ENCODE assay signal across 18 mouse cellular contexts in genomic region chr6:40015185-40015584, GRCm38 (mm10).
DNase-seq lines count a peak whose midpoint lies in the region; ATAC-seq lines count a peak whose summit lies in the region.
"Had no signal": no experiment of that assay in that cellular context is flagged by ENCODE, and none has a peak within 500 bp of the region (broad histone marks: within the 10 kb centered on the region; RNA-seq: fewer than 3 reads in every experiment).

No protein-coding gene starts in this region.

- H3K9me3 ChIP-seq in forebrain, embryonic 11.5 days (ENCODE audit: control insufficient read depth, low read length): no peaks in the 10 kb centered on the region
- H3K9me3 ChIP-seq in forebrain, embryonic 10.5 days: no peaks in the 10 kb centered on the region
- no peaks in the 10 kb centered on the region for H3K9me3 ChIP-seq in midbrain, embryonic 12.5 days
- H3K9me3 ChIP-seq: embryonic facial prominence, embryonic 13.5 days; G1E; liver, embryonic 12.5 days; lung, embryonic 15.5 days had no signal

- H3K4me2 ChIP-seq in forebrain, embryonic 11.5 days (ENCODE audit: low read depth, low read length, severe bottlenecking): no peak overlapping the region
- H3K4me2 ChIP-seq in midbrain, embryonic 12.5 days (replicated peaks): no peak overlapping the region
- H3K4me2 ChIP-seq: embryonic facial prominence, embryonic 13.5 days; liver, embryonic 12.5 days; lung, embryonic 15.5 days had no signal

- no peaks in the 10 kb centered on the region for H3K36me3 ChIP-seq in forebrain, embryonic 11.5 days (ENCODE audit: control insufficient read depth, insufficient read depth, low read length)
- no peaks in the 10 kb centered on the region for H3K36me3 ChIP-seq in forebrain, embryonic 10.5 days (replicated peaks)
- no peaks in the 10 kb centered on the region for H3K36me3 ChIP-seq in midbrain, embryonic 12.5 days
- H3K36me3 ChIP-seq: embryonic facial prominence, embryonic 13.5 days; G1E; liver, embryonic 12.5 days; lung, embryonic 15.5 days had no signal

- no peak overlapping the region for H3K27ac ChIP-seq in forebrain, embryonic 11.5 days (ENCODE audit: low read depth, low read length)
- no peak overlapping the region for H3K27ac ChIP-seq in forebrain, embryonic 10.5 days
- peak overlapping the region; percentile 67 for H3K27ac ChIP-seq in midbrain, embryonic 12.5 days (replicated peaks)
- H3K27ac ChIP-seq: embryonic facial prominence, embryonic 13.5 days; liver, embryonic 12.5 days; lung, embryonic 15.5 days had no signal

- no peak overlapping the region for H3K4me3 ChIP-seq in forebrain, embryonic 11.5 days (ENCODE audit: low read depth, low read length)
- no peak overlapping the region for H3K4me3 ChIP-seq in forebrain, embryonic 10.5 days
- H3K4me3 ChIP-seq in midbrain, embryonic 12.5 days: no peak overlapping the region
- H3K4me3 ChIP-seq: embryonic facial prominence, embryonic 13.5 days; liver, embryonic 12.5 days; lung, embryonic 15.5 days had no signal

- ATAC-seq in forebrain, embryonic 11.5 days (replicated peaks; ENCODE audit: low FRiP score): peak; percentile 47; the same call in 1 of the 2 replicates
- ATAC-seq in midbrain, embryonic 12.5 days (ENCODE audit: low FRiP score, low read depth): no peak
- ATAC-seq in erythroid progenitor cell, adult 5-6 weeks (replicated peaks; ENCODE audit: low FRiP score, poor library complexity, severe bottlenecking): no peak
- ATAC-seq: CD4-positive, CD25-positive, alpha-beta regulatory T cell, adult 4 months; inflammation-experienced regulatory T-cells, adult 6 months; liver, embryonic 12.5 days had no signal

- DNase-seq in forebrain, embryonic 11.5 days (ENCODE audit: low spot score): no peak
- no peak for DNase-seq in forebrain, embryonic 10.5 days (ENCODE audit: extremely low spot score, low spot score)
- DNase-seq in right cerebral cortex, adult 18-20 months: peak; percentile 38
- no peak for DNase-seq in right cerebral cortex, postnatal 4 days
- no peak for DNase-seq in layer of hippocampus, adult 11-12 months (ENCODE audit: low spot score)
- DNase-seq in lung, postnatal 25 days (ENCODE audit: low spot score): no peak
- DNase-seq: adrenal gland, postnatal 36 days; cerebellum, adult 9-11 months; gastrocnemius, postnatal 14 days; right cerebral cortex, postnatal 14 days had no signal

- no peaks in the 10 kb centered on the region for H3K27me3 ChIP-seq in forebrain, embryonic 11.5 days (ENCODE audit: control insufficient read depth, insufficient read depth, low read length)
- H3K27me3 ChIP-seq in forebrain, embryonic 10.5 days (ENCODE audit: poor library complexity, severe bottlenecking): no peaks in the 10 kb centered on the region
- no peaks in the 10 kb centered on the region for H3K27me3 ChIP-seq in midbrain, embryonic 12.5 days
- H3K27me3 ChIP-seq: embryonic facial prominence, embryonic 13.5 days; liver, embryonic 12.5 days; lung, embryonic 15.5 days had no signal

- peaks cover 4% of the 10 kb centered on the region for H3K4me1 ChIP-seq in forebrain, embryonic 11.5 days (replicated peaks; ENCODE audit: control insufficient read depth, insufficient read depth, low read length)
- H3K4me1 ChIP-seq in forebrain, embryonic 10.5 days: peaks cover 22% of the 10 kb centered on the region
- H3K4me1 ChIP-seq in midbrain, embryonic 12.5 days: peaks cover 27% of the 10 kb centered on the region
- H3K4me1 ChIP-seq: embryonic facial prominence, embryonic 13.5 days; liver, embryonic 12.5 days; lung, embryonic 15.5 days had no signal

- WGBS in forebrain, embryonic 11.5 days: 53% methylated on average over 4 of the region's 4 CpGs
- whole genome bisulfite sequencing in forebrain, embryonic 10.5 days: 73% methylated on average over 4 of the region's 4 CpGs
- 64% methylated on average over 4 of the region's 4 CpGs for WGBS in midbrain, embryonic 12.5 days

- no peak overlapping the region for H3K9ac ChIP-seq in forebrain, embryonic 11.5 days (ENCODE audit: low read length)
- no peak overlapping the region for H3K9ac ChIP-seq in midbrain, embryonic 12.5 days (replicated peaks)
- H3K9ac ChIP-seq: embryonic facial prominence, embryonic 13.5 days; liver, embryonic 12.5 days; lung, embryonic 15.5 days had no signal
